Mouse (Mus musculus): ENCODE results near the gene Carf.

DNA sequence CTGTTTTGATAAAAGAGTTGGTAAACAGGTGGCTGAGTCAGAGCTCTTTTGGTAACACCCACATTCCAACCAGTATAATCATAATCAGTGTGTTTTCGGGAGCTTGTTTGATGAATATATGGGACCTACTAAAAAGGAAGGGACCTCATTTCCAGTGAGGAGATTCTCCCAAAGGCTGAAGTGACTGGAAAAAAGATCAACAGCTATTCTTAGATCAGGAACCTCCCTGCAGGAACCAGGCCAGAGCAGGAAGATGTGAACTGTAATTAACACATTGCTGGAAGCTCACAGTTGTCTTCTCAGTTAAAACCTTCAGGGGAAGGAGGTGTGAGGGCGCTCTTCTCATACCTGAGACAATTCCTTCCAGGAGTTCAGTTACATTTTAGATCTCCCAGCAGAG, 71.6 kb downstream of the Carf start:
- TF ChIP-seq CTCF (IDR thresholded peaks at IDR 0.05; ENCODE audit: borderline replicate concordance, extremely low read depth, insufficient read depth, insufficient read length), result no peak
- no peak for TF ChIP-seq POLR2A (IDR thresholded peaks at IDR 0.05; ENCODE audit: borderline replicate concordance, extremely low read depth, insufficient read depth, insufficient read length, poor library complexity, severe bottlenecking)

Measured in brain, embryonic 14.5 days (tissue).